Mouse (Mus musculus): ENCODE data around the gene Braf.

Braf gene

GRCm38 (mm10) chr6:39554888-39555647, 170.2 kb downstream of the Braf start:
- no peak for DNase-seq

All from kidney, adult 18-20 months (tissue).